9 mouse cellular contexts compared by ENCODE assay signal in the genomic region with DNA sequence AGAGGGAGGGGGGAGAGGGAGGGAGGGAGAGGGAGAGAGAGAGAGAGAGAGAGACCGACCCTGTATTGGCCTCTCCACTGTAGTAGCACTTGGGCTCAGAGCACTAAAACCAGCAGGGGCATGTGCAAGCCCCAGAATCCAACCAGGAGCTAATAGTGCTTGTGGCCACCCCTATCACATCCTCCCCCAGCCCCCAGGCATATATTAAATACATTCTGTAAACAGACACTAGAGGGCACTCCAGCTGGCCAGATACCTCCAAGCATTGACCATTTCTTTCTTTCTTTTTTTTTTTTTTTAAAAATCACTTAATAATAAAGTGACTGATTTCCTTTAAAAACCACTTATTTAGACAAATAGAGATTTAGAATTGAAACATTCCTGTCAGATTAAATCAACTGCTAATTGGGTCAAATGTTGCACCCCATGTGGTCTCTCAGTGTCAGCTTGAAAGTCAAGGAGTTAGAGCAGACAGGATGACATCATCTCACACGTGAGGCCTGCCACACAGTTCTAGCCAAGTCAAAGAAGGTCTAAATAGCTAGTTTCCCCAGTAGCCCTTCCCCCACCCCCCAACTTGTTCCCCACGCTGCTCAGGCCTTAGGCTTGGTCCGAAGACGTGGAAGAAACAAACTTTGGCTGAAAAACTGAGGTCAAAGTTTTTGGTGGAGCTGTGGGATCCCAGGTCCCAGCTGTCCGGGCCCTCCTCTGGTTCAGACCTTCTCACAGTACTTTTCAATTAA.
DNase-seq lines count a peak whose midpoint lies in the region; ATAC-seq lines count a peak whose summit lies in the region.
"Had no signal": no experiment of that assay in that cellular context is flagged by ENCODE, and none has a peak within 500 bp of the region (broad histone marks: within the 10 kb centered on the region; RNA-seq: fewer than 3 reads in every experiment).

No protein-coding gene starts in this region.

- H3K9ac ChIP-seq in heart, embryonic 12.5 days = no peak overlapping the region
- no peak overlapping the region for H3K9ac ChIP-seq in neural tube, embryonic 15.5 days (replicated peaks)
- no peak overlapping the region for H3K9ac ChIP-seq in midbrain, embryonic 16.5 days (ENCODE audit: low read depth, low read length)
- H3K9ac ChIP-seq: liver, embryonic 13.5 days had no signal

- no peaks in the 10 kb centered on the region for H3K9me3 ChIP-seq in heart, embryonic 12.5 days (replicated peaks)
- no peaks in the 10 kb centered on the region for H3K9me3 ChIP-seq in neural tube, embryonic 15.5 days (replicated peaks)
- no peaks in the 10 kb centered on the region for H3K9me3 ChIP-seq in midbrain, embryonic 16.5 days (replicated peaks; ENCODE audit: control insufficient read depth, low read length, poor library complexity, severe bottlenecking)
- H3K9me3 ChIP-seq: liver, embryonic 13.5 days had no signal

- H3K27me3 ChIP-seq in heart, embryonic 12.5 days (replicated peaks) = no peaks in the 10 kb centered on the region
- no peaks in the 10 kb centered on the region; the same call in 1 of the 2 replicates for H3K27me3 ChIP-seq in neural tube, embryonic 15.5 days (replicated peaks)
- peaks cover 4% of the 10 kb centered on the region for H3K27me3 ChIP-seq in midbrain, embryonic 16.5 days (ENCODE audit: control insufficient read depth, insufficient read depth, low read depth, low read length)
- H3K27me3 ChIP-seq: liver, embryonic 13.5 days had no signal

- peak; percentile 77 to 84 for DNase-seq in cerebellum, postnatal 10 days
- no peak for DNase-seq in cerebellum, postnatal 36 days
- peak; percentile 92 for DNase-seq in ES-CJ7 (ENCODE audit: low read depth, low spot score)
- DNase-seq in kidney, postnatal 4 days = peak; percentile 50 to 70
- DNase-seq: liver, embryonic 13.5 days had no signal

- no peak overlapping the region for H3K4me3 ChIP-seq in heart, embryonic 12.5 days
- no peak overlapping the region for H3K4me3 ChIP-seq in neural tube, embryonic 15.5 days (replicated peaks)
- no peak overlapping the region for H3K4me3 ChIP-seq in midbrain, embryonic 16.5 days (ENCODE audit: low read depth, low read length)
- H3K4me3 ChIP-seq: liver, embryonic 13.5 days had no signal

- peaks cover 32% of the 10 kb centered on the region for H3K4me1 ChIP-seq in heart, embryonic 12.5 days (replicated peaks)
- peaks cover 21% of the 10 kb centered on the region for H3K4me1 ChIP-seq in neural tube, embryonic 15.5 days
- H3K4me1 ChIP-seq in midbrain, embryonic 16.5 days (ENCODE audit: control insufficient read depth, insufficient read depth, low read length) = no peaks in the 10 kb centered on the region

- 0 out of 2 replicates have a peak, but pooled peaks have one; percentile 18 for ATAC-seq in heart, embryonic 12.5 days (ENCODE audit: insufficient number of reproducible peaks, low FRiP score)
- ATAC-seq in neural tube, embryonic 15.5 days (ENCODE audit: low FRiP score) = peak; percentile 78; the same call in 1 of the 2 replicates
- no peak for ATAC-seq in activated CD4-positive, CD25-positive, alpha-beta regulatory T cell, adult 4 months
- ATAC-seq in midbrain, embryonic 16.5 days = no peak

- WGBS in heart, embryonic 12.5 days = 35% methylated on average over 6 of the region's 6 CpGs
- WGBS in neural tube, embryonic 15.5 days = 22% methylated on average over 6 of the region's 6 CpGs
- WGBS in midbrain, embryonic 16.5 days = 38% methylated on average over 6 of the region's 6 CpGs

- no peak overlapping the region for H3K4me2 ChIP-seq in heart, embryonic 12.5 days
- H3K4me2 ChIP-seq in neural tube, embryonic 15.5 days = peak overlapping the region; percentile 28
- no peak overlapping the region for H3K4me2 ChIP-seq in midbrain, embryonic 16.5 days (ENCODE audit: low read length)
- H3K4me2 ChIP-seq: liver, embryonic 13.5 days had no signal

- H3K36me3 ChIP-seq in heart, embryonic 12.5 days = no peaks in the 10 kb centered on the region
- no peaks in the 10 kb centered on the region for H3K36me3 ChIP-seq in neural tube, embryonic 15.5 days
- no peaks in the 10 kb centered on the region for H3K36me3 ChIP-seq in midbrain, embryonic 16.5 days (ENCODE audit: control insufficient read depth, insufficient read depth, low read length)
- H3K36me3 ChIP-seq: liver, embryonic 13.5 days had no signal

- no peak overlapping the region for H3K27ac ChIP-seq in heart, embryonic 12.5 days (ENCODE audit: poor library complexity, severe bottlenecking)
- H3K27ac ChIP-seq in neural tube, embryonic 15.5 days (replicated peaks) = 0 out of 2 replicates have a peak overlapping the region, but pooled peaks have one; percentile 37
- no peak overlapping the region for H3K27ac ChIP-seq in midbrain, embryonic 16.5 days (ENCODE audit: low read length)

Comparison
In these comparisons a context has a peak if more than half of its experiments do, and no peak if none do; other contexts are left out.
1. DNase-seq: peak in cerebellum, postnatal 10 days (2 of 2), ES-CJ7 (single experiment) and kidney, postnatal 4 days (2 of 2); none in cerebellum, postnatal 36 days (0 of 2).
2. ATAC-seq: peak in heart, embryonic 12.5 days (single experiment) and neural tube, embryonic 15.5 days (single experiment); none in activated CD4-positive, CD25-positive, alpha-beta regulatory T cell, adult 4 months (single experiment) and midbrain, embryonic 16.5 days (single experiment).